Mouse (Mus musculus): ENCODE data around the gene Inka1.

GRCm38 (mm10) chr9:107971690-107972541, 13.8 kb downstream of the Inka1 start:
- TF ChIP-seq CTCF (IDR thresholded peaks at IDR 0.05; ENCODE audit: borderline replicate concordance, insufficient read depth, low read length) = no peak
- TF ChIP-seq POLR2A (IDR thresholded peaks at IDR 0.05; ENCODE audit: low read depth, low read length) = no peak

Data from embryonic fibroblast, embryonic 13.5 days (primary cell).